Mouse (Mus musculus) embryo, embryonic 10.5 days (tissue): ENCODE data around the gene Gm17581.
"Not testable (repeated sequence)": the region's sequence is repeated elsewhere in the genome, so short reads cannot be mapped to it uniquely, and the experiment has no call there.

ENCODE experiments used
- DNase-seq: peaks from one replicate; pipeline ENCODE4 v3.0.0-alpha.2; 2015; ENCODE audit warnings: low spot score

Gene Gm17581

DNA sequence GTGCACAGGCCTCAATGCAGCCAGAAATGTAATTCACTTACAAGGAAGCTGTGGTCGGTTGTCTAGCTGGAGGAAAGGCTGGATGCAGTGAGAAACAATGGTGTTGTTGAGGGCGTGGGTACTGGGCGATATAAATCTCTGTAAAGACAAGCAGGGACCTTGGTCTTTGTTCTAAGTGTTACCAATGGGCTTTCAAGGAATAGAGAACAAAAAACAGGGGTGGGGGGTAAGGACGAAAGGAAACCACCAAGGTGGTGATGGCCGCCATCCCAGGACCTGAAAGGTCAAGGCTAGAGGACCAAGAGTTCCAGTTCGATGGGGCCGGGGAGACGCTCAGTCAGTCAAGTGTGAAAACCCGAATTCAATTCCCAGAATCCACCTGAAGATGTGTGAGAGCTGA, 2.1 kb upstream of the Gm17581 start:
- DNase-seq = no peak

- DNase-seq = no peak
Measured at GRCm38 (mm10) chr2:155736936-155737335, 1.3 kb upstream of the Gm17581 start.

DNA sequence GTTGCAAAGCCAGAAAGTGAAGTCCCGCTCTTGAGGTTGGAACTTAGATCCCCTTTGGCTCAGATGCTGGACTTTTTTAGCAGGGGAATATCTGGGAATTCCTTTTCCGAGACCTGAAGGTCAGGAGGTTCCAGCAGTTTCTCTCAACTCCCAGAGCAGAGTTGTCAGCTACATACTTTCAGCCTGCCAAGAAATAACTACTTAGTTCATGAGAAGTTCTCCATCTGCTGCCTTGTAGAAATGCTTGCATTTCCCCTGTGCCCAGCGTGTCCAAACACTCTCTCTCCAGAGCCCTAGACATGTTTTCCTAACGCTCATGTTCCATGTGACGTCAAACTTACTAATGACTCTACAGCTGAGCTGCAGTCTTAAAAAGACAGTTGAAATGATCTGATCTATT, 586 bp downstream of the Gm17581 start:
- no peak for DNase-seq

DNA sequence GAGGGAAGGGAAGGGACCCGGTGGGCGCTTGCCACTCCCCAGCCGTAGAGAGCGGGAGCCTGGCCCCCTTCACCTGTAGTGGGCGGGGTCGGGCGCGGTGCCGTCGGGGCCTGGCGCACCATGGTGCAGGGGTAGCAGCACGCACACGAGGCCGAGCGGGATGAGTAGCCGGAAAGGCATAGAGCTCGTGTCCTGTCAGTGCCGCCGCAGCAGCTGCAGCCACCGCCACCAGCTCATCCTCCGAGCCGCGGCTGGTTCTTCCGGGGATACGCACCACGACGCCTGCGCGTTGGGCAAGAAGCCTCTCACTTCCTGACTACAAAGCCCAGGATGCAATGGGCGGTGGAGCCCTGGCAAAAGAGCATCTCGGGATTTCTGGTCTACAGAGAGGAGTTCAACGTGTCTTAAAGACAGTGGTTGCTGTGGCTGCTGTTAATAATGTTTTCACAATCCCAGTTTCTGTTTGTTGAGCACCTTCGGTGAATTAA, 6.5 kb downstream of the Gm17581 start, which contains the start of gene Edem2:
Gene Edem2 (minus strand): TSS at position 318 of the 488 bp plus-strand sequence.
- peak; percentile 96 for DNase-seq

GRCm38 (mm10) chr2:155728742-155729141, 6.9 kb downstream of the Gm17581 start:
- DNase-seq = no peak

DNA sequence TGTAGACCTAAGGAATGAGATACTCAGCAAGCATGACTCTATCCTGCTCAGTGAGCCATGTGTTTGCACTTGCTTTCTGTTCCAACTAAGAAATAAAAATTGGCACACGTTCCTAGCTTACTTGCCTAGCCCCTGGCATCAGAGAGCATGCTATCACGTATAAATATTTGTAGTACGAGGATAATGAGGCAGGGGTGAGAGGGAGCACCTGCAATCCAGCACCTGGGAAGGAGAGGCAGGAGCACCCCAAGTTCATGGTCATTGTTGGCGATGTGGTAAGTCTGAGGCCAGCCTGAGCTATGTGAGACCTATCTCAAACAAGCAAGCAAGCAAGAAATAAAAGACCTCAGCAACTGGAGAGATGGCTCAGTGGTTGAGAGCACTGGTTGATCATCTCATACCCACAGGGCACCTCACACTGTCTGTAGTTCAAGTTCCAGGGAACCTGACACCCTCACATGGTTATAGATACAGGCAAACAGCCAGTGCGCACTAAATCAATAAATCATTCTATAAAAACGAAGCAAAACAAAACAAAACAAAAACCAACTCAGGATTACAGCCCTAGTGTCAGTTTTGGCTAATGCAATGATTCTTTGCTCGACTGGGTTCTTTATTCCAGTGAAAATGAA, 7.8 kb downstream of the Gm17581 start:
- DNase-seq = no peak

DNA sequence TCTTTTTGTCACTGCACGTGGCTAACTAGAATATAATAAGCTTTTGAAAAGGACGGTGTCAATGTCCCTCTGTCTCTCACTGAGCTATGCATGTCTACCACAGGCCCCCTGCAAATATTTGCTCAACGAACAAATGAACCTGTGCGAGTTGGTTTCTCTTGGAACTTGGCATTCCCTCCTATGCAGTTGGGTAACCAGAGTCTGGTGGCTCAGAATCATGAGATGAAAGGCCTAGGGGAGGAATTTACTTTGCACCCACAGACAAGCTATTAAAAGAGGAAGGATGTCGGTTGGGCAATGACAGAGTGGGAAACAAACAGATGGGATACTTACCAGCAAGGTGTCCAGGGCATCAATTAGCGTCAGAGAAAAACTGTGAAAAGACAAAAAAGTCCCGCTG, 9.4 kb downstream of the Gm17581 start:
- DNase-seq = no peak

DNA sequence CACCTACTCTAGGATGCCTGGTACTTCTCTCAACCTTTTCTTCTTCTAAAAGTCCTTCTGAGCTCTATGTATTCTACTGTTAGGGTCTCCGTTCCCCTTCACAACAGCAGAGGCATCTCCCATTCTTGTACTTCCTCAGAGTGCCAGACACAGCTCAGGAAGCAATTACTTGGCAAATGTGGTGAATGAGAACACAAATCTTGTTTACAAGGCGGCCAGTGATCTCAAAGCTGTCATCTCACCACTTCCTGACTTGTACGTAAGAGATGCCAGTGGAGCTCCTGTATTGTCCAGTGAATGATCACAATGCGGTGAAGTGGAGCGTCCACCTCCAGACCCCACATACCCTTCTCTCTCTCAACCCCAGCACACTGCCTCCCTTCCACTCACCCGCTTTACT, 11.1 kb downstream of the Gm17581 start:
- no peak for DNase-seq

- no peak for DNase-seq
Measured at GRCm38 (mm10) chr2:155724036-155724435, 11.6 kb downstream of the Gm17581 start.

- DNase-seq = no peak
Measured at GRCm38 (mm10) chr2:155720585-155720984, 15.1 kb downstream of the Gm17581 start.

DNA sequence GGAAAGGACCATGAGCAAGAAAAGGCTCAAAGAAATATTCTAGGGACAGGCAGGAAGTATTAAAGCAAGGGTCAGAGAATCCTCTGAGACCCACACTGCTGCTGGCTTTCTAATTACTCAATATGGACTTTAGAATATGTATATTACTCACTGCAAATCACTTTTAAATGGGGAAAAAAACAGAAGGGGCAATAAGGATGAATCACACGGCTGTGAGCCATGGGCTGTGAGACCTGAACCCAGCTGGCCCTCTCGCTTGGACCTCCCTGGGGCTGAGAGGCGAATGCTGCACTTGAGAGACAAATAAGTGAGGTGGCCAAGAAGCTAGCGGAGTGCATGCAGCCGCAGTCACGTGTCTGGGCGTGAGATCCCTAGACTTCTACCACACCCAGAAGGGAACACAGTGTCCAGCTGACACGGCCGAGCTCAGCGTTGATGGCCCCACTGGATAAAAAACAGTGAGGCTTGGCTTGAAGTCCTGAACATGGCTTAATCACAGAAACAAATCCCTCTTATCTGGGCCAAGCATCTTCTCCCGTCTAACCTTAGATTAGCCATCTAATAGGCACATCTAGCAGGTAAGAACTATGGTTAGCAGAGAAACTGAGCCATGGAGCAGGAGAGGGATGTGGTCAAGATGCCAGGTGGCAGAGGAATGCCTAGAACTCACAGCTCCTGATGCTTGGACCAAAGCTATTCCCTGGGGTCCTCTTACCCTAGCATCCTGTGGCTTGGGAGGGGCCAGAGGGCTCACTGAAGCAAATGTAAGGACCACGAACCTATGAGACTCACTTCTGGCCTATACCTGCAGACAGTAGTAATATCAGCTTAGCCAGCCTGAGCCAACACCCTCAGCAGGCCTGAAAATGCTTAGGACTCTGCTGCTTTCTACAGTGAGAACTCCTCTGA, 18.3 kb downstream of the Gm17581 start:
- DNase-seq = no peak

DNA sequence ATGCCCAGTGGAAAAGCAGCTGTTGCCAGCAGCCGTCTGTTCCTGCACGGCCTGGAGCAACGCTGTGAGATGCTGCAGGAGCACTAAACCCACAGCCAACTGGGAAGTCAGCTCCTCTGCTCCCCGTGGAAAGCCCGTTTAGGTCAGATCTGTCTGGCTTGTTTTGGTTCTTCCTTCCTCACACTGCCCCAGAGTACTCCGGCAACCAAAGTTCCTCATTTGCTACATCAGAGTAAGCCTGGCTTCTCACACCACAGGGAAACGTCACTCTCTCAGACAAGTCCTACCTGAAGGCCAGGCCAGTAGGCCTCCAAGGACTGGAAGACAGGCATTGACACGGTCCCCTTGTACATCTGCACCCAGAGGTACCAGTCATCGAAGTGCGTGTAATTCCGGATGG, 25.1 kb downstream of the Gm17581 start:
- no peak for DNase-seq

DNA sequence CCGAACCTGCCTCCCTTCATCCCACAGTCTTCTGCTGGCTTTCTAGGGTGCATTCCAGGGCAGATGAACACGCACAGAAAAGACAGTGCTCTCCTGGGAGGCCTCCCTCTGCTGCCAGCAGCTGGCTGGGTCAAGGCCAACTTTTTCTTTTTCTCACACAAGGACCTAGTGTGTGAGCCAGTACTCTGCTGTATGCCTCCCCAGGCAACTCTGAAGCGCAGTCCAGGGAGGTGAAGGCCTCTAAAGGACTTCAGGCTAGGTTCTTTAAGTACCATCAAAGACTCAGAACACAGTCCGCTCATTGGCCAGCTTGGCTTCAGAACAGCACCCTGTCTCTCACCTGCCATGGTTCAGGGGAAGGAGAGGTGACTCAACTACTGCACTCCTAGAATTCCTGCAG, 28.4 kb downstream of the Gm17581 start:
- DNase-seq = no peak

GRCm38 (mm10) chr2:155703630-155704029, 32.0 kb downstream of the Gm17581 start:
- peak; percentile 75 for DNase-seq

GRCm38 (mm10) chr2:155701399-155701919, 34.2 kb downstream of the Gm17581 start:
- DNase-seq = no peak

- DNase-seq = not testable (repeated sequence)
Measured at GRCm38 (mm10) chr2:155698443-155698842, 37.2 kb downstream of the Gm17581 start.

- DNase-seq = no peak
Measured at GRCm38 (mm10) chr2:155696851-155697250, 38.8 kb downstream of the Gm17581 start.

GRCm38 (mm10) chr2:155696091-155696558, 39.5 kb downstream of the Gm17581 start:
- peak; percentile 86 for DNase-seq

- no peak for DNase-seq
Measured at GRCm38 (mm10) chr2:155695316-155695715, 40.4 kb downstream of the Gm17581 start.

DNA sequence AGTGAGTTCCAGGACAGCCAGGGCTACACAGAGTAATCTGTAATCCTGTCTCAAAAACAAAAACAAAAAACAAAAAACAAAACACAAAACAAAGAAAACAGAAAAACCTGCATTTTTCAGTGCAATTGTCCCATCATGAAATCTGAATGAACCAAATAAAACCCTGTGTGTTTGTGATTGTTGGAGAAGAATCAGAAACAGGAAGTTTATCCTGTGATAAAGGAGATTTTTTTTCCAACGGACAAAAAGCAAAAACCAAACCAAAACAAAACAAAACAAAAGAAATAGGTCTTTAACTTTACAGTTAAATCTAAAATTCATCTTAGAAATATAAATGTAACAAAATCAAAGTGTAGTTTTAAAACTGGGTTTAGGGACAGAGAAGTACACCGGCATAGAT, 41.1 kb downstream of the Gm17581 start:
- no peak for DNase-seq

GRCm38 (mm10) chr2:155693136-155693535, 42.5 kb downstream of the Gm17581 start:
- no peak for DNase-seq

- DNase-seq = peak; percentile 97
Measured at GRCm38 (mm10) chr2:155691723-155692493, 43.8 kb downstream of the Gm17581 start, which contains the start of gene Trpc4ap. TSS of gene Trpc4ap (minus strand) at chr2:155692384.
